Mouse (Mus musculus) ES-E14 (cell line): Measurements from ENCODE around the gene Slc25a12. TPM values are rescaled to one million over a fixed set of nuclear protein-coding genes. Genes with fewer than 3 reads are reported as not detected.

Experiments used
- DNase-seq: peaks from one replicate; pipeline ENCODE4 v3.0.0-alpha.2; 2013; ENCODE audit warnings: low read depth, low spot score
- H3K27ac ChIP-seq: 2 replicates; pipeline ENCODE4 v1.5.1; 2012; ENCODE audit warnings: low read depth, mild to moderate bottlenecking, low read length, moderate library complexity, mixed read lengths; ENCODE audit not compliant: poor library complexity, insufficient read depth, severe bottlenecking
- H3K36me3 ChIP-seq: 2 replicates; pipeline ENCODE4 v1.6.1; 2012; ENCODE audit warnings: mild to moderate bottlenecking, low read length, moderate library complexity, mixed read lengths; ENCODE audit not compliant: control insufficient read depth, poor library complexity, insufficient read depth, severe bottlenecking
- H3K4me1 ChIP-seq, 2 experiments: fragments of 150-350 bp in 1 of 2; sonication (generic) in 1 of 2; 2 replicates each; pipeline ENCODE4 v1.6.1; 2012; ENCODE audit warnings: low read length in 2 of 2, mild to moderate bottlenecking in 1 of 2, mixed read lengths in 1 of 2; ENCODE audit not compliant: control insufficient read depth in 2 of 2, insufficient read depth in 2 of 2, poor library complexity in 1 of 2
- H3K4me3 ChIP-seq, 2 experiments: fragments of 150-350 bp in 1 of 2; sonication (generic) in 1 of 2; 2 replicates each; pipeline ENCODE4 v1.5.1; 2012; ENCODE audit warnings: low read length in 2 of 2, low read depth in 1 of 2, mild to moderate bottlenecking in 1 of 2, mixed read lengths in 1 of 2; ENCODE audit not compliant: insufficient read depth in 1 of 2, poor library complexity in 1 of 2, severe bottlenecking in 1 of 2
- H3K9ac ChIP-seq: 2 replicates; pipeline ENCODE4 v1.6.1; 2012; ENCODE audit warnings: low read depth, mild to moderate bottlenecking, low read length, mixed read lengths; ENCODE audit not compliant: poor library complexity, insufficient read depth, severe bottlenecking
- H3K9me3 ChIP-seq: fragments of 150-350 bp; sonication (generic); 2 replicates; pipeline ENCODE4 v1.6.1; 2012; ENCODE audit warnings: low read depth, mild to moderate bottlenecking, low read length; ENCODE audit not compliant: control insufficient read depth, insufficient read depth
- CHD2 ChIP-seq: IDR thresholded peaks from 2 replicates; pipeline ENCODE4 v1.6.1; 2014; ENCODE audit warnings: mild to moderate bottlenecking, low read depth, low read length, inconsistent platforms
- HCFC1 ChIP-seq: IDR thresholded peaks from 2 replicates; pipeline ENCODE4 v1.6.1; 2012; ENCODE audit warnings: low read length, inconsistent platforms, borderline replicate concordance; ENCODE audit not compliant: insufficient read depth
- MAFK ChIP-seq: IDR thresholded peaks from 2 replicates; pipeline ENCODE4 v1.6.1; 2014; ENCODE audit warnings: mild to moderate bottlenecking, low read depth, low read length, inconsistent platforms; ENCODE audit not compliant: insufficient read depth
- ZC3H11A ChIP-seq: IDR thresholded peaks from 2 replicates; pipeline ENCODE4 v1.6.1; 2012; ENCODE audit warnings: low read depth, mild to moderate bottlenecking, inconsistent platforms, low read length, borderline replicate concordance
- ZNF384 ChIP-seq: IDR thresholded peaks from 2 replicates; pipeline ENCODE4 v1.6.1; 2012; ENCODE audit warnings: low read depth, low read length, inconsistent platforms
- in situ Hi-C, 2 experiments: fragments of 600-800 bp; cut with MboI; formaldehyde crosslinking; loops; one replicate each; pipeline ENCODE4 v1.15.1; 2025; ENCODE audit warnings: low sequenced_read_pairs in 2 of 2, inconsistent platforms in 1 of 2; ENCODE audit not compliant: unreplicated experiment in 2 of 2
- total RNA-seq: library from RNA; depleted of rRNA; stranded (reverse); fragments of 300-350 nt; gene quantifications from 2 replicates; pipeline ENCODE4 v1.2.3, GENCODE M21; 2012

Slc25a12 gene
- total RNA-seq, 1 experiment = 42.6 TPM

DNA sequence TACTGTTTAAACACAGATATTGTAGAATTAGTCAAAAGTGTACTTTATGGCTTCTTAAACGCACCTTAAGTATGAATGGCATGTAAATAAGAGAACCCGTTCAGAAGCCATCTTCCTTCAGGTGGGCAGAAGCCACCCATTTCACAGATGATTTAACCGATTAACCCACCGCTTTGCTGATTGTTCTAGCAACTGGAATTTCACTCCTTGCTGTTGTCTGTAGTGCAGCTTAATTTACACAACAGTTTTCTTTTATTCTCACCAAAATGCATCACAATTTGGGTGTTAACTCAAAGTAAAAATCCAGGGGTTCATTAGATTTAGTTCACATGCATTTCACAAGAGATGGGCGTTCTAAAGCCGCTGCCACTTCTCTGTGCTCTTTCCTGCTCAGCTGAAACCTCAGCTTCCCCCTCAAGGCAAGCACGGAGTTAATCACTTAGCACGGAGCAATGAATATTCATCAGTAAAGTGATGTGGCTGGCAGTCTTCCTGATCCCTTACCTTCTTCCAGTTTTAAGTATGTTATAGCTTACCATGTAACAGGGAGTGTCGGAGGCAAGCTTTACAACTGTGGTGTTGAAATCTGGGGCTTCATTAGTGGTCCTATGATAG is 124.4 kb downstream of the Slc25a12 start:
- H3K4me1 ChIP-seq = no peaks in the 10 kb centered on the region
- peak; percentile 34 for DNase-seq
- TF ChIP-seq ZC3H11A = no peak
- TF ChIP-seq MAFK = 0 out of 2 replicates have a peak, but pooled peaks have one; percentile 14
- no peak for TF ChIP-seq ZNF384
- no peak for TF ChIP-seq CHD2
- no peak for TF ChIP-seq HCFC1
- H3K27ac ChIP-seq = no peak overlapping the region
- no peaks in the 10 kb centered on the region for H3K9me3 ChIP-seq
- H3K36me3 ChIP-seq = no peaks in the 10 kb centered on the region
- no peak overlapping the region for H3K4me3 ChIP-seq
- in situ Hi-C loops = no loop called here
- no peak overlapping the region for H3K9ac ChIP-seq

DNA sequence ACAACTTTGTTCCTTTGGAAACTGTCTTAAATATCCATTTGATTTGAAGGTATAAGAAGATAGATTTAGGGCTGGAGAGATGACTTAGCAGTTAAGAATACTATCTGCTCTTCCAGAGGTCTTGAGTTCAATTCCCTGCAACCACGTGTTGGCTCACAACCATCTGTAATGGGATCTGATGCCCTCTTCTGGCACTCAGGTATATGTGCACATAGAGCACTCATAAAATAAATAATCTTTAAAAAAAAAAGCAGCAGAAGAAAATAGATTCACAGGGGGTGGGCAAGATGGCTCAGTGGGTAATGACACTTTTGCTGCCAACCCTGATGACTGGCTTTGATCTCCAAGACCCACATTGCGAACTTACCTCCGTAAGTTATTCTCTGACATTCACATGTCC is 125.4 kb downstream of the Slc25a12 start:
- no peaks in the 10 kb centered on the region for H3K4me1 ChIP-seq

DNA sequence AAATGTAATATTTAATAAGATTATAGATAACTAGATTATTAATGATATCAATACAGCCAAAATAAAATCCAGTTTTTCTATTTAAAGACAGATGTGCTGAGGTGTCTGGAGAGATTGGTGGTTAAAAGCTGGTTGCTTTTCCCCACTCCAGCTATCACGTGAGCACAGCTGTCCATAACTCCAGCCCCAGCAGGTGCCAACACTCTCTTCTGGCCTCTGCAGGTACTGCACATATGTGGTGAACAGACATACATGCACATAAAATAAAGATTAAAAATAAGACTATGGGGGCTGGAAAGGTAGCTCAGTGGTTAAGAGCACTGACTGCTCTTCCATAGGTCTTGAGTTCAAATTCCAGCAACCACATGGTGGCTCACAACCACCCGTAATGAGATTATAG is 126.0 kb downstream of the Slc25a12 start:
- H3K9ac ChIP-seq = no peak overlapping the region
- no peak for TF ChIP-seq HCFC1
- no peak for TF ChIP-seq ZNF384
- no peak for TF ChIP-seq ZC3H11A
- no peak for TF ChIP-seq MAFK
- TF ChIP-seq CHD2 = no peak
- H3K9me3 ChIP-seq = no peaks in the 10 kb centered on the region
- in situ Hi-C loops = no loop called here
- H3K4me3 ChIP-seq = no peak overlapping the region
- no peak overlapping the region for H3K27ac ChIP-seq
- no peaks in the 10 kb centered on the region for H3K4me1 ChIP-seq
- DNase-seq = no peak
- H3K36me3 ChIP-seq = no peaks in the 10 kb centered on the region

More for the DNA sequence above, 125.4 kb downstream of the Slc25a12 start:
- H3K4me3 ChIP-seq = no peak overlapping the region
- no peak overlapping the region for H3K9ac ChIP-seq
- in situ Hi-C loops = no loop called here
- H3K9me3 ChIP-seq = no peaks in the 10 kb centered on the region
- DNase-seq = no peak
- no peak for TF ChIP-seq CHD2
- no peak for TF ChIP-seq ZC3H11A
- TF ChIP-seq HCFC1 = no peak
- TF ChIP-seq MAFK = no peak
- TF ChIP-seq ZNF384 = no peak
- no peak overlapping the region for H3K27ac ChIP-seq
- H3K36me3 ChIP-seq = no peaks in the 10 kb centered on the region

DNA sequence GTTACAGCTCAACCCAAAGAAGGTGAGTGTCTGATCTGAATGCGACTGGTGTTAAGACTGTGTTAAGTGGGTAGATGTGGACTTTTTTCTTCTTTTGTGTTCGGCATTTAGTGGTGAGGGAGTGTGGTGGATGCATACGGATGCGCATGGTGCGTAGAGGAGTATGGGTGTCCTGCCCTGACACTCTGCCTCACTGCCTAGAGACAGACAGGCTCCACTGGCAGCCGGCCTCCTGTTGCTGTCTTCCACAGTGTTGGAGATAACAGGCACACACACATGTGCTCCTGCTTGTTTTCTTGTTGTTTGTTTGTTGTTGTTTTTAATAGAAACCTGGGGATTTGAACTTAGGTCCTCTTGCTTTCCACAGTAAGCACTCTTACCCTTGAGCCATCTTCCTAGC is 131.5 kb downstream of the Slc25a12 start:
- in situ Hi-C loops = no loop called here
- H3K4me1 ChIP-seq = no peaks in the 10 kb centered on the region
- DNase-seq = no peak
- no peak overlapping the region for H3K27ac ChIP-seq
- H3K9ac ChIP-seq = no peak overlapping the region
- peaks cover 3% of the 10 kb centered on the region; the same call in 1 of the 2 replicates for H3K36me3 ChIP-seq
- TF ChIP-seq HCFC1 (no peak), MAFK (no peak)
- H3K9me3 ChIP-seq = no peaks in the 10 kb centered on the region
- H3K4me3 ChIP-seq = no peak overlapping the region

DNA sequence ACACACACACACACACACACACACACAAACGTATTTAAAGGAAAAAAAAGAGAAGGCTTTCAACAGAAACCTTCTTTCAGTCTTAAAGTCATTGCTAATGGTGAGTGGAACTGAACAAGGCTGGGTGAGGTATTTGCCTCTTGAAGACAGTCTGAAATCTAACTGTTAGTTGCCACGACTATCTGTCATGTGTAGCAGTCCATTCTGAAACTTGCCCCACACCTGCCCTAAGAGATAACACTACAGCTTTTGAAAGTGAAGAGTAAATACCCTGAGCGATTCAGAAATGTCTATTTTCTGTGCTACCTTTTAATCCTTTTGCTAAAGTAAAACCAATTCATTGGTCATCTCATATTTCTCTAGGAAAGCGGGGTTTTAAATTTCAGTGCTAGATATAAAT is 132.1 kb downstream of the Slc25a12 start:
- in situ Hi-C loops = no loop called here

More for the DNA sequence above, 132.1 kb downstream of the Slc25a12 start:
- Histone ChIP-seq H3K36me3 (peaks cover 3% of the 10 kb centered on the region; the same call in 1 of the 2 replicates), H3K4me3 (no peak overlapping the region), H3K4me1 (no peaks in the 10 kb centered on the region), H3K27ac (no peak overlapping the region), H3K9ac (no peak overlapping the region), H3K9me3 (no peaks in the 10 kb centered on the region)
- TF ChIP-seq CHD2 (no peak), MAFK (no peak), HCFC1 (no peak), ZNF384 (no peak), ZC3H11A (no peak)
- no peak for DNase-seq
